Mouse (Mus musculus) lung, postnatal 0 days (tissue): ENCODE results near the gene Serpine2.

ENCODE experiments used
- CTCF ChIP-seq: IDR thresholded peaks from 2 replicates; pipeline ENCODE4 v1.5.1; 2016; ENCODE audit warnings: antibody characterized with exemption, mild to moderate bottlenecking
- EP300 ChIP-seq: IDR thresholded peaks from 2 replicates; pipeline ENCODE4 v1.6.1; 2016; ENCODE audit warnings: antibody characterized with exemption, mild to moderate bottlenecking, control low read depth

- TF ChIP-seq EP300, result no peak
- peak; percentile 24 for TF ChIP-seq CTCF
Measured at GRCm38 (mm10) chr1:79856756-79857155, 4.2 kb downstream of the Serpine2 start.
